Mouse (Mus musculus) thymus, adult 2 months (tissue): ENCODE results near the gene Pwp2.

Experiments used
- CTCF ChIP-seq: fragments of 200-500 bp; IDR thresholded peaks from 2 replicates; pipeline ENCODE4 v1.5.1; 2012; ENCODE audit warnings: mild to moderate bottlenecking, control low read depth, low read length, moderate library complexity, borderline replicate concordance; ENCODE audit not compliant: control insufficient read depth, poor library complexity, insufficient read depth; ENCODE audit errors: extremely low read depth
- POLR2A ChIP-seq: fragments of 200-500 bp; IDR thresholded peaks from 2 replicates; pipeline ENCODE4 v1.6.1; 2012; ENCODE audit warnings: mild to moderate bottlenecking, low read length, control low read depth, moderate library complexity; ENCODE audit not compliant: control insufficient read depth, poor library complexity, insufficient read depth; ENCODE audit errors: extremely low read depth

- TF ChIP-seq CTCF (no peak), POLR2A (no peak)
Observed at GRCm38 (mm10) chr10:78134400-78134799, 50.5 kb downstream of the Pwp2 start.
